Mouse (Mus musculus) midbrain, embryonic 10.5 days (tissue): ENCODE results near the gene Nos1. TPM values are rescaled to one million over a fixed set of nuclear protein-coding genes. Genes with fewer than 3 reads are reported as not detected.

ENCODE experiments used
- DNase-seq: peaks from one replicate; pipeline ENCODE4 v3.0.0-alpha.2; 2017; ENCODE audit warnings: low spot score
- H3K27ac ChIP-seq: fragments of 300-500 bp; sonication (generic); replicated peaks from 2 replicates; pipeline ENCODE4 v1.5.1; 2016; ENCODE audit warnings: mild to moderate bottlenecking
- H3K27me3 ChIP-seq: fragments of 300-500 bp; sonication (generic); 2 replicates; pipeline ENCODE4 v1.6.1; 2016; ENCODE audit warnings: low read depth, mild to moderate bottlenecking; ENCODE audit not compliant: poor library complexity, severe bottlenecking
- H3K36me3 ChIP-seq: fragments of 300-500 bp; sonication (generic); 2 replicates; pipeline ENCODE4 v1.6.1; 2016; ENCODE audit warnings: mild to moderate bottlenecking, moderate library complexity
- H3K4me1 ChIP-seq: fragments of 300-500 bp; sonication (generic); 2 replicates; pipeline ENCODE4 v1.6.1; 2016
- H3K4me3 ChIP-seq: fragments of 300-500 bp; sonication (generic); 2 replicates; pipeline ENCODE4 v1.5.1; 2016; ENCODE audit warnings: mild to moderate bottlenecking, moderate library complexity
- H3K9me3 ChIP-seq: fragments of 300-500 bp; sonication (generic); replicated peaks from 2 replicates; pipeline ENCODE4 v1.6.1; 2016; ENCODE audit warnings: mild to moderate bottlenecking
- WGBS: fragments of 180-500 bp; shearing (Covaris S2); methylation state at CpG from one replicate; pipeline ENCODE4 v1.1.7; 2016; 5-methylcytosine and 5-hydroxymethylcytosine counted together
- polyA plus RNA-seq: library from polyadenylated mRNA; unstranded; fragments of >200 nt; fragmentation: Nextera tagmentation; extraction: Ambion mirVana; gene quantifications from 2 replicates; pipeline ENCODE4 v1.2.1, GENCODE M21; 2016

Nos1 gene
- polyA plus RNA-seq, 1 experiment from 2014 or later: 0.25 TPM

- WGBS: 35% methylated on average over 5 of the region's 5 CpGs
- Histone ChIP-seq H3K27ac (no peak overlapping the region), H3K36me3 (no peaks in the 10 kb centered on the region), H3K4me3 (no peak overlapping the region), H3K9me3 (no peaks in the 10 kb centered on the region), H3K4me1 (peaks cover 47% of the 10 kb centered on the region), H3K27me3 (peaks cover 89% of the 10 kb centered on the region)
- no peak for DNase-seq
These were observed 60.2 kb downstream of the Nos1 start for GRCm38 (mm10) chr5:117840988-117841387.

- no peaks in the 10 kb centered on the region for H3K9me3 ChIP-seq
- under 1% methylated on average over 44 of the region's 44 CpGs for WGBS
- peaks cover 47% of the 10 kb centered on the region for H3K4me1 ChIP-seq
- H3K36me3 ChIP-seq: no peaks in the 10 kb centered on the region
- peak; percentile 42 for DNase-seq
- H3K4me3 ChIP-seq: peak overlapping the region; percentile 50
- peaks cover 95% of the 10 kb centered on the region for H3K27me3 ChIP-seq
- no peak overlapping the region for H3K27ac ChIP-seq
These were observed 61.0 kb downstream of the Nos1 start for GRCm38 (mm10) chr5:117841651-117842347.

- H3K27me3 ChIP-seq: peaks cover 90% of the 10 kb centered on the region
- peaks cover 41% of the 10 kb centered on the region for H3K4me1 ChIP-seq
- no peak overlapping the region for H3K27ac ChIP-seq
- peak overlapping the region; percentile 50 for H3K4me3 ChIP-seq
- WGBS: 5% methylated on average over 14 of the region's 14 CpGs
- H3K9me3 ChIP-seq: no peaks in the 10 kb centered on the region
- no peaks in the 10 kb centered on the region for H3K36me3 ChIP-seq
- no peak for DNase-seq
These were observed 61.9 kb downstream of the Nos1 start for GRCm38 (mm10) chr5:117842699-117843098.

- H3K4me3 ChIP-seq: no peak overlapping the region
- peaks cover 70% of the 10 kb centered on the region for H3K27me3 ChIP-seq
- DNase-seq: no peak
- H3K27ac ChIP-seq: no peak overlapping the region
- 37% methylated on average over 1 of the region's 1 CpGs for WGBS
- no peaks in the 10 kb centered on the region for H3K9me3 ChIP-seq
- peaks cover 33% of the 10 kb centered on the region for H3K4me1 ChIP-seq
- H3K36me3 ChIP-seq: no peaks in the 10 kb centered on the region
These were observed 63.8 kb downstream of the Nos1 start for GRCm38 (mm10) chr5:117844611-117845010.

- Histone ChIP-seq H3K27ac (no peak overlapping the region), H3K4me3 (no peak overlapping the region), H3K27me3 (peaks cover 18% of the 10 kb centered on the region; the same call in 1 of the 2 replicates), H3K4me1 (no peaks in the 10 kb centered on the region), H3K9me3 (no peaks in the 10 kb centered on the region), H3K36me3 (no peaks in the 10 kb centered on the region)
- whole genome bisulfite sequencing: 79% methylated on average over 12 of the region's 12 CpGs
- DNase-seq: no peak
These were observed 69.6 kb downstream of the Nos1 start for GRCm38 (mm10) chr5:117850474-117850873.

- Histone ChIP-seq H3K4me1 (peaks cover 4% of the 10 kb centered on the region; the same call in 1 of the 2 replicates), H3K4me3 (no peak overlapping the region), H3K27me3 (0 out of 2 replicates have a peak, but pooled peaks cover 7% of the 10 kb centered on the region), H3K27ac (no peak overlapping the region), H3K36me3 (no peaks in the 10 kb centered on the region), H3K9me3 (no peaks in the 10 kb centered on the region)
- 81% methylated on average over 10 of the region's 10 CpGs for WGBS
- DNase-seq: no peak
These were observed 72.9 kb downstream of the Nos1 start for GRCm38 (mm10) chr5:117853741-117854140.

- peak overlapping the region; percentile 27 for H3K4me3 ChIP-seq
- peak overlapping the region; percentile 34 for H3K27ac ChIP-seq
- no peaks in the 10 kb centered on the region for H3K36me3 ChIP-seq
These were observed 83.9 kb downstream of the Nos1 start for GRCm38 (mm10) chr5:117864588-117865300.

GRCm38 (mm10) chr5:117865876-117866275 lies 85.0 kb downstream of the Nos1 start:
- 71% methylated on average over 16 of the region's 16 CpGs for WGBS
- Histone ChIP-seq H3K4me3 (no peak overlapping the region), H3K36me3 (no peaks in the 10 kb centered on the region), H3K9me3 (no peaks in the 10 kb centered on the region), H3K27me3 (peaks cover 40% of the 10 kb centered on the region), H3K27ac (no peak overlapping the region), H3K4me1 (peaks cover 19% of the 10 kb centered on the region)
- DNase-seq: no peak

More at GRCm38 (mm10) chr5:117864588-117865300, 83.9 kb downstream of the Nos1 start:
- Histone ChIP-seq H3K4me1 (peaks cover 30% of the 10 kb centered on the region), H3K27me3 (peaks cover 40% of the 10 kb centered on the region), H3K9me3 (no peaks in the 10 kb centered on the region)
- DNase-seq: peak; percentile 43
- 17% methylated on average over 13 of the region's 13 CpGs for WGBS

- WGBS: 65% methylated on average over 1 of the region's 1 CpGs
- Histone ChIP-seq H3K4me3 (no peak overlapping the region), H3K36me3 (no peaks in the 10 kb centered on the region), H3K4me1 (no peaks in the 10 kb centered on the region), H3K9me3 (no peaks in the 10 kb centered on the region), H3K27ac (no peak overlapping the region), H3K27me3 (peaks cover 3% of the 10 kb centered on the region; the same call in 1 of the 2 replicates)
- no peak for DNase-seq
These were observed 90.8 kb downstream of the Nos1 start for GRCm38 (mm10) chr5:117871614-117872013.

GRCm38 (mm10) chr5:117873807-117874206 lies 93.0 kb downstream of the Nos1 start:
- H3K27ac ChIP-seq: no peak overlapping the region
- no peaks in the 10 kb centered on the region for H3K4me1 ChIP-seq
- WGBS: 85% methylated on average over 8 of the region's 8 CpGs
- no peak overlapping the region for H3K4me3 ChIP-seq
- no peaks in the 10 kb centered on the region for H3K27me3 ChIP-seq
- no peak for DNase-seq
- no peaks in the 10 kb centered on the region for H3K36me3 ChIP-seq
- H3K9me3 ChIP-seq: no peaks in the 10 kb centered on the region; the same call in 1 of the 2 replicates

GRCm38 (mm10) chr5:117874236-117874635 lies 93.4 kb downstream of the Nos1 start:
- no peak for DNase-seq
- Histone ChIP-seq H3K27ac (no peak overlapping the region), H3K9me3 (no peaks in the 10 kb centered on the region; the same call in 1 of the 2 replicates), H3K4me1 (no peaks in the 10 kb centered on the region), H3K27me3 (no peaks in the 10 kb centered on the region), H3K36me3 (no peaks in the 10 kb centered on the region), H3K4me3 (no peak overlapping the region)
- WGBS: 89% methylated on average over 7 of the region's 7 CpGs

GRCm38 (mm10) chr5:117879136-117879535 lies 98.3 kb downstream of the Nos1 start:
- no peak for DNase-seq
- H3K27ac ChIP-seq: no peak overlapping the region
- H3K4me3 ChIP-seq: no peak overlapping the region
- 46% methylated on average over 14 of the region's 14 CpGs for WGBS
- H3K9me3 ChIP-seq: no peaks in the 10 kb centered on the region; the same call in 1 of the 2 replicates
- H3K4me1 ChIP-seq: no peaks in the 10 kb centered on the region
- H3K27me3 ChIP-seq: no peaks in the 10 kb centered on the region
- no peaks in the 10 kb centered on the region for H3K36me3 ChIP-seq
